Mouse (Mus musculus) limb, embryonic 14.5 days (tissue): Measurements from ENCODE around the gene Gdnf. TPM values are rescaled to one million over a fixed set of nuclear protein-coding genes. Genes with fewer than 3 reads are reported as not detected.

Experiments
- ATAC-seq: fragments of 200-750 bp; cut with Nextera tagmentation; 2 replicates; pipeline ENCODE4 v1.8.0; 2017; ENCODE audit warnings: low read depth, moderate number of reproducible peaks, moderate TSS enrichment; ENCODE audit not compliant: low FRiP score
- DNase-seq: peaks from one replicate; pipeline ENCODE4 v3.0.0-alpha.2; 2015; ENCODE audit warnings: low spot score
- H3K27ac ChIP-seq: fragments of 300-500 bp; sonication (generic); replicated peaks from 2 replicates; pipeline ENCODE4 v1.5.1; 2014; ENCODE audit warnings: low read depth, mild to moderate bottlenecking, low read length, moderate library complexity, mixed read lengths
- H3K27me3 ChIP-seq: fragments of 300-500 bp; sonication (generic); 2 replicates; pipeline ENCODE4 v1.6.1; 2014; ENCODE audit warnings: low read length, mixed read lengths; ENCODE audit not compliant: control insufficient read depth, insufficient read depth
- H3K36me3 ChIP-seq: fragments of 300-500 bp; sonication (generic); 2 replicates; pipeline ENCODE4 v1.6.1; 2014; ENCODE audit warnings: mild to moderate bottlenecking, low read length, moderate library complexity, mixed read lengths; ENCODE audit not compliant: control insufficient read depth, insufficient read depth
- H3K4me1 ChIP-seq: fragments of 300-500 bp; sonication (generic); 2 replicates; pipeline ENCODE4 v1.6.1; 2014; ENCODE audit warnings: antibody characterized with exemption, low read length, mixed read lengths; ENCODE audit not compliant: control insufficient read depth, insufficient read depth
- H3K4me2 ChIP-seq: fragments of 300-500 bp; sonication (generic); replicated peaks from 2 replicates; pipeline ENCODE4 v1.6.1; 2014; ENCODE audit warnings: low read depth, mild to moderate bottlenecking, low read length, moderate library complexity; ENCODE audit not compliant: severe bottlenecking
- H3K4me3 ChIP-seq: fragments of 300-500 bp; sonication (generic); replicated peaks from 2 replicates; pipeline ENCODE4 v1.5.1; 2014; ENCODE audit warnings: low read length
- H3K9ac ChIP-seq: fragments of 300-500 bp; sonication (generic); 2 replicates; pipeline ENCODE4 v1.6.1; 2014; ENCODE audit warnings: mild to moderate bottlenecking, low read depth, low read length, moderate library complexity; ENCODE audit not compliant: severe bottlenecking
- H3K9me3 ChIP-seq: fragments of 300-500 bp; sonication (generic); 2 replicates; pipeline ENCODE4 v1.6.1; 2016; ENCODE audit warnings: low read length; ENCODE audit not compliant: control insufficient read depth
- POLR2A ChIP-seq: fragments of 200-500 bp; IDR thresholded peaks from 2 replicates; pipeline ENCODE4 v1.8.0; 2012; ENCODE audit warnings: inconsistent platforms, mild to moderate bottlenecking, moderate library complexity, borderline replicate concordance; ENCODE audit not compliant: insufficient read depth, insufficient read length; ENCODE audit errors: extremely low read depth
- WGBS: fragments of 180-500 bp; shearing (Covaris S2); extraction: QIAGEN DNeasy Blood & Tissue Kit; methylation state at CpG from one replicate; pipeline ENCODE4 v1.1.7; 2014; 5-methylcytosine and 5-hydroxymethylcytosine counted together
- polyA plus RNA-seq, 2 experiments: library from polyadenylated mRNA; depleted of rRNA in 1 of 2; stranded (reverse) in 1 of 2; unstranded in 1 of 2; fragments of >200 nt; fragmentation: Nextera tagmentation in 1 of 2; extraction: Ambion mirVana in 1 of 2; gene quantifications; 2 replicates each; pipeline versions ENCODE4 v1.2.1 to v1.2.3; 2012 to 2014

The Gdnf gene
- polyA plus RNA-seq, 2 experiments: 1.4 to 2.8 TPM

GRCm38 (mm10) chr15:7811253-7811625 lies 593 bp downstream of the Gdnf start:
- TF ChIP-seq POLR2A: no peak
- H3K9me3 ChIP-seq: no peaks in the 10 kb centered on the region
- H3K27me3 ChIP-seq: peaks cover 97% of the 10 kb centered on the region
- H3K9ac ChIP-seq: peak overlapping the region; percentile 66
- H3K4me2 ChIP-seq: peak overlapping the region; percentile 99
- WGBS: 4% methylated on average over 11 of the region's 11 CpGs
- peak overlapping the region; percentile 59 for H3K4me3 ChIP-seq
- no peak for ATAC-seq
- peaks cover 25% of the 10 kb centered on the region for H3K4me1 ChIP-seq
- no peak for DNase-seq
- H3K27ac ChIP-seq: no peak overlapping the region
- no peaks in the 10 kb centered on the region for H3K36me3 ChIP-seq

- Histone ChIP-seq H3K4me3 (peak overlapping the region; percentile 59), H3K36me3 (no peaks in the 10 kb centered on the region), H3K27ac (no peak overlapping the region), H3K4me1 (peaks cover 25% of the 10 kb centered on the region), H3K4me2 (peak overlapping the region; percentile 99), H3K9ac (no peak overlapping the region), H3K9me3 (no peaks in the 10 kb centered on the region), H3K27me3 (peaks cover 96% of the 10 kb centered on the region)
- no peak for ATAC-seq
- WGBS: 5% methylated on average over 24 of the region's 24 CpGs
- DNase-seq: no peak
- no peak for TF ChIP-seq POLR2A
Measured at GRCm38 (mm10) chr15:7811856-7812733, 1.4 kb downstream of the Gdnf start.

GRCm38 (mm10) chr15:7812872-7813530 lies 2.4 kb downstream of the Gdnf start:
- under 1% methylated on average over 41 of the region's 41 CpGs for WGBS
- Histone ChIP-seq H3K36me3 (no peaks in the 10 kb centered on the region), H3K4me3 (peak overlapping the region; percentile 59), H3K4me1 (peaks cover 25% of the 10 kb centered on the region), H3K27ac (no peak overlapping the region), H3K9me3 (no peaks in the 10 kb centered on the region), H3K27me3 (peaks cover 97% of the 10 kb centered on the region), H3K4me2 (peak overlapping the region; percentile 99), H3K9ac (peak overlapping the region; percentile 46; the same call in 1 of the 2 replicates)
- no peak for TF ChIP-seq POLR2A
- peak; percentile 85 for DNase-seq
- peak; percentile 46; the same call in 1 of the 2 replicates for ATAC-seq

GRCm38 (mm10) chr15:7813531-7814370 lies 3.1 kb downstream of the Gdnf start:
- Histone ChIP-seq H3K27ac (no peak overlapping the region), H3K4me2 (peak overlapping the region; percentile 99), H3K4me1 (peaks cover 25% of the 10 kb centered on the region), H3K27me3 (peaks cover 97% of the 10 kb centered on the region), H3K36me3 (no peaks in the 10 kb centered on the region), H3K9me3 (no peaks in the 10 kb centered on the region), H3K9ac (peak overlapping the region; percentile 46), H3K4me3 (peak overlapping the region; percentile 59)
- no peak for DNase-seq
- WGBS: 1% methylated on average over 39 of the region's 45 CpGs
- no peak for TF ChIP-seq POLR2A
- no peak for ATAC-seq

- Histone ChIP-seq H3K27ac (no peak overlapping the region), H3K36me3 (no peaks in the 10 kb centered on the region), H3K9me3 (no peaks in the 10 kb centered on the region), H3K9ac (no peak overlapping the region), H3K4me2 (peak overlapping the region; percentile 99), H3K27me3 (peaks cover 98% of the 10 kb centered on the region), H3K4me1 (peaks cover 25% of the 10 kb centered on the region), H3K4me3 (peak overlapping the region; percentile 59)
- ATAC-seq (no peak), DNase-seq (no peak)
- no peak for TF ChIP-seq POLR2A
- 8% methylated on average over 7 of the region's 7 CpGs for WGBS
Measured at GRCm38 (mm10) chr15:7814371-7814680, 3.7 kb downstream of the Gdnf start.
